Mouse (Mus musculus) CH12.LX (cell line): ENCODE measurements around the gene Zdhhc12.
A peak's percentile ranks its signal among the peaks of the same experiment; 100 is the strongest.

Experiments
- BHLHE40 ChIP-seq: IDR thresholded peaks from 2 replicates; pipeline ENCODE4 v1.6.1; 2011; ENCODE audit warnings: mild to moderate bottlenecking, low read depth, low read length, improper control_type of control experiment
- CTCF ChIP-seq, 2 experiments: IDR thresholded peaks in 1 of 2; conservative IDR thresholded peaks in 1 of 2; 2 replicates each; pipeline ENCODE4 v1.5.1; 2011 to 2012; ENCODE audit warnings: low read depth in 2 of 2, low read length in 2 of 2, improper control_type of control experiment in 1 of 2, inconsistent platforms in 1 of 2, mild to moderate bottlenecking in 1 of 2, moderate library complexity in 1 of 2
- EP300 ChIP-seq: IDR thresholded peaks from 2 replicates; pipeline ENCODE4 v1.6.1; 2011; ENCODE audit warnings: low read length, improper control_type of control experiment
- MAZ ChIP-seq: IDR thresholded peaks from 2 replicates; pipeline ENCODE4 v1.6.1; 2012; ENCODE audit warnings: low read depth, mild to moderate bottlenecking, inconsistent platforms, low read length, improper control_type of control experiment, moderate library complexity
- POLR2A ChIP-seq: IDR thresholded peaks from 2 replicates; pipeline ENCODE4 v1.6.1; 2011; ENCODE audit warnings: low read depth, mild to moderate bottlenecking, improper control_type of control experiment, low read length
- SMC3 ChIP-seq: IDR thresholded peaks from 2 replicates; pipeline ENCODE4 v1.6.1; 2011; ENCODE audit warnings: low read depth, low read length, improper control_type of control experiment
- TCF12 ChIP-seq: IDR thresholded peaks from 2 replicates; pipeline ENCODE4 v1.6.1; 2014; ENCODE audit warnings: low read depth, mild to moderate bottlenecking, inconsistent platforms, low read length, improper control_type of control experiment
- USF1 ChIP-seq: IDR thresholded peaks from 2 replicates; pipeline ENCODE4 v1.6.1; 2014; ENCODE audit warnings: low read depth, mild to moderate bottlenecking, inconsistent platforms, low read length, improper control_type of control experiment

- TF ChIP-seq CTCF (conservative IDR thresholded peaks at IDR 0.05 in 1 of 2, IDR thresholded peaks at IDR 0.05 in 1 of 2; ENCODE audit: low read depth in 2 of 2, low read length in 2 of 2) = peak; percentile 43 to 100
- peak; percentile 62; the same call in 1 of the 2 replicates for TF ChIP-seq POLR2A
- TF ChIP-seq USF1 = no peak
- no peak for TF ChIP-seq EP300
- TF ChIP-seq BHLHE40 = peak; percentile 44; the same call in 1 of the 2 replicates
- TF ChIP-seq TCF12 = peak; percentile 70; the same call in 1 of the 2 replicates
- peak; percentile 51; the same call in 1 of the 2 replicates for TF ChIP-seq MAZ
- peak; percentile 83 for TF ChIP-seq SMC3
Observed at GRCm38 (mm10) chr2:30077502-30078348, 15.7 kb downstream of the Zdhhc12 start, which contains the start of gene Pkn3.
